Mouse (Mus musculus) bone marrow macrophage, adult 2 months (primary cell): Measurements from ENCODE around the gene Gm9758. TPM values are rescaled to one million over a fixed set of nuclear protein-coding genes. Genes with fewer than 3 reads are reported as not detected.
"Not testable (repeated sequence)": the region's sequence is repeated elsewhere in the genome, so short reads cannot be mapped to it uniquely, and the experiment has no call there.

Experiments
- H3K27ac ChIP-seq: 2 replicates; pipeline ENCODE4 v1.5.1; 2012; ENCODE audit warnings: low read depth, low read length; ENCODE audit not compliant: insufficient read depth
- H3K4me1 ChIP-seq: 2 replicates; pipeline ENCODE4 v1.6.1; 2012; ENCODE audit warnings: low read length; ENCODE audit not compliant: control insufficient read depth, insufficient read depth
- H3K4me3 ChIP-seq: 2 replicates; pipeline ENCODE4 v1.5.1; 2012; ENCODE audit warnings: mild to moderate bottlenecking, low read length, moderate library complexity; ENCODE audit not compliant: insufficient read depth
- polyA plus RNA-seq: library from polyadenylated mRNA; stranded (reverse); fragments of >200 nt; gene quantifications from 2 replicates; pipeline ENCODE4 v1.2.4, GENCODE M21; 2012; ENCODE audit not compliant: missing spikeins, insufficient read depth, insufficient read length

Gm9758 gene
- polyA plus RNA-seq: not detected in 2 replicates

GRCm38 (mm10) chr5:14914799-14915198, at the start of gene Gm9758:
Gm9758 (minus strand) TSS chr5:14914899.
- H3K4me1 ChIP-seq, H3K4me3 ChIP-seq, H3K27ac ChIP-seq: not testable (repeated sequence)

DNA sequence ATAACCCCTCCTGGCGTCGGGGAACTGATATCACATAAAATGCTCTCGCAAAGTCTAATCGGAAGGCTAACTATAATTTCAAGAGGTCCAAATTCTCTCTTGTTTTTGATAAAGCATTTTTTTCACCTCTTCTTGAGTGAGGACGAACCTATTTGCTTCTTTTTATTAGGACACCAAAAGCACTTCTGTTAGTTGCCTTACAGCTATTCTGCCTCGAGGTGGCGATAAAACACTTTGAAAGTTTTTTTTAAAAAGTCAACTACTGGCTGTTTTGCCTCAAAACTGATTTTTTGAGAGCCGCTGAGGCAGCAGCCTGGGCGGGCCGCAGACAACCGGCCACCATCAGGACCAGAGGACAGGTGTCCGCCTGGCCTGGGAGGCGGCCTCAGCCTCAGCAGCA, 49.1 kb upstream of the Gm9758 start:
- not testable (repeated sequence) for H3K4me1 ChIP-seq, H3K27ac ChIP-seq, H3K4me3 ChIP-seq

GRCm38 (mm10) chr5:14961502-14961901, 46.8 kb upstream of the Gm9758 start:
- not testable (repeated sequence) for H3K27ac ChIP-seq, H3K4me1 ChIP-seq, H3K4me3 ChIP-seq

DNA sequence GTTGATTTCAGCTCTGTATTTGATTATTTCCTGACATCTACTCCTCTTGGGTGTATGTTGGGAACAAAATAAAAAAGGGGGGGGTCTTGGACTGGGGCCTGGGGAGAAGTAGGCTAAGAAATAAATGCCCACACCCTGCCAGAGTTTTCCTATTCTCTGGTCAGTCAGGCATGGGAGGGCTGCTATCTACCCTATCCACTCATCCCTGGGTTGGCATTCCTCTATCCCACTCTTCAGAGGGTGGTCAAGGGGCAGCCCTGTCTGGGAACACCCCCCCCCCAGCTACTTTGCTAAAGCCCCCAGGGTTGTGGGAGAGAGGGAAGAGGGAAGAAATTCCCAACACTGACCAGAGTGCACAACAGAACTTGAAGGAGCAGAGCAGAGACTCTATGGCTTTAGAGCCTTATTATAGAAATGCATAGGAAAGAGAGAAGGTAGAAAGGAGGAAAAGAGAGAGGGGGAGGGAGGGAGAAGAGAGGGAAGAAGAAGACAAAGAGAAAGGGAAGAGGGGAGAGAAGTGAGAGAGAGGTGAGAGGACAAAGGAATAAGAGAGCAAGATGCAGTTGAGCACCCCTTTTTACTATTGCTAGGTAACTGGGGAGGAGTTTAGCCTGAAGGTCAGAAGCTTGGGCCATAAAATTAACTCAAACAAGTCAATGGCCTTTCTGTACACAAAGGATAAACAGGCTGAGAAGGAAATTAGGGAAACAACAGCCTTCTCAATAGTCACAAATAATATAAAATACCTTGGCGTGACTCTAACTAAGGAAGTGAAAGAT, 41.4 kb upstream of the Gm9758 start:
- H3K4me1 ChIP-seq, H3K27ac ChIP-seq, H3K4me3 ChIP-seq: not testable (repeated sequence)

GRCm38 (mm10) chr5:14953587-14953986, 38.9 kb upstream of the Gm9758 start:
- not testable (repeated sequence) for H3K4me3 ChIP-seq, H3K27ac ChIP-seq, H3K4me1 ChIP-seq

- not testable (repeated sequence) for H3K4me1 ChIP-seq, H3K27ac ChIP-seq
Observed at GRCm38 (mm10) chr5:14952749-14953148, 38.0 kb upstream of the Gm9758 start.

DNA sequence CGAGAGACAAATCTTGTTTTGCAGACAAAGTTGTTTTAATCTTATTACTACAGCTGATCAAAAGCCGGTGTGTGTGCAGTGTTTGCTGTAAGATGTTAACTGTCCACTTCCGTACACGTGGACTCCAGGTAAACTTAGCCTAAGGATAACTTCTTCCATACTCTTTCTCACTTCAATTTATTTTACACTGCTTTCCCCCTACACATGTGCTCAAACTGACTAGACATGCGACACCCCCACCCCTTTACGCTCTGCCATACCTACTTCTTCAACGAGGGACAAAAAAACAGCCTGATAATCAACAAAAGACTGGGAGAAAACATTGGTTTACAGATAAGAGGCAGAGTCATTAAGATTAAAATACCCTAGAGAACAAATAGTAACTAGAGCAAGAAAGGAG, 37.1 kb upstream of the Gm9758 start:
- not testable (repeated sequence) for H3K27ac ChIP-seq, H3K4me3 ChIP-seq

More at GRCm38 (mm10) chr5:14952749-14953148, 38.0 kb upstream of the Gm9758 start:
- H3K4me3 ChIP-seq: not testable (repeated sequence)

DNA sequence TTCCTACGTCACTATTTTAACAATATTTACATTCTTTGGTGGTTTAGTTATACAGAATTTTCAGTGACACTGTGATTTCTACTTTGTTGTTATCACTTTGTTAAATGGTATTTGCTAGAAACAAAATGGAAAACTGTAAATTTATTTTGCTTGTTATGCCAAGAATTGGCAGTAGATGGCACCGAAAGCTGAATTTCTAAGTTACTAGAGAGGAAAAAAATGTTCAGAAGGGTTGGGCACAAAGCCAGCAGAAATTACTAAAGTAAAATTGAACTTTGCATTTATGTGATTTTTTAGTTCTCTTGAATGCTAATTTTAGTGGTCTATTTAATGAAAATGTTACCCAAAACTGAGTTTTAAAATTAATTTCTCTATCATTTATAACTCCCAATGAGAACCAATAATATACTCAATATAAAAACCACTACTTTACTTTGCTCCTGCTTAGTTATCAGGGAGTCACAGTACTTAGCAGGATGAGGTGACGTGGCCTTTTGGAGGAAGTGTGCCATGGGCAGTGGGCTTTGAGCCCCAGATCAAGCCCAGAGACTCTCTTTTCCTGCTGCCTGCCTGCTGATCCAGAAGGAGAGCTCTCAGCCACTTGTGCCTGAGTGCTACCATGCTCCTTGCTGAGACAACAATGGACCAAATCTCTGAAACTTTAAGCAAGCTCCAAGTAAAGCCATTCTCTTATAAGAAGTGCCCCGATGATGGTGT, 32.9 kb upstream of the Gm9758 start:
- H3K4me3 ChIP-seq, H3K27ac ChIP-seq, H3K4me1 ChIP-seq: not testable (repeated sequence)

More for the DNA sequence above, 37.1 kb upstream of the Gm9758 start:
- not testable (repeated sequence) for H3K4me1 ChIP-seq

- H3K4me1 ChIP-seq, H3K27ac ChIP-seq: not testable (repeated sequence)
Observed at GRCm38 (mm10) chr5:14945524-14945923, 30.8 kb upstream of the Gm9758 start.

GRCm38 (mm10) chr5:14941043-14941442, 26.3 kb upstream of the Gm9758 start:
- not testable (repeated sequence) for H3K27ac ChIP-seq, H3K4me1 ChIP-seq, H3K4me3 ChIP-seq

More at GRCm38 (mm10) chr5:14945524-14945923, 30.8 kb upstream of the Gm9758 start:
- not testable (repeated sequence) for H3K4me3 ChIP-seq

GRCm38 (mm10) chr5:14938329-14938728, 23.6 kb upstream of the Gm9758 start, which contains the start of gene Speer4e:
Speer4e (minus strand) TSS chr5:14938429.
- H3K4me3 ChIP-seq, H3K27ac ChIP-seq, H3K4me1 ChIP-seq: not testable (repeated sequence)

- H3K4me1 ChIP-seq, H3K27ac ChIP-seq, H3K4me3 ChIP-seq: not testable (repeated sequence)
Observed at GRCm38 (mm10) chr5:14933721-14934120, 19.0 kb upstream of the Gm9758 start.

GRCm38 (mm10) chr5:14927047-14927446, 12.3 kb upstream of the Gm9758 start:
- not testable (repeated sequence) for H3K4me3 ChIP-seq, H3K4me1 ChIP-seq, H3K27ac ChIP-seq

DNA sequence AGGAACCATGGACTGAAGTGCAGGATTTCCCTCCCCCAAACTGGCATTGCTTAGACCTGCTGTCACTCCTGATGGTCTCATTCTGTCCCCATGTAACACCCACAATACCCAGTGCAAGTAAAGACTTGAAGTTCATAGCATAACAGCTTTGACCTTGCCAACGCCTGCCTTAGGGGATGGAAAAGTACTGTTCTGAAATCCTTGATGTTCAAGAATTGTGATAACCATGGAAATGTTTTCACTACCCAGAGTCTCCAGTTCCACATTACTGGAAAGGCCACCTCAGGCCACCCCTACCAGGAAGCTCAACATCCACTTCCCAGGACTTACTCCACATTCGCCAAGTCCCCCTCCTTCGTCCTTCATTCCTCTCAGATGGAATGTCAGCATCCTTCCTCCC, 338 bp downstream of the Gm9758 start:
- H3K27ac ChIP-seq, H3K4me1 ChIP-seq, H3K4me3 ChIP-seq: not testable (repeated sequence)

DNA sequence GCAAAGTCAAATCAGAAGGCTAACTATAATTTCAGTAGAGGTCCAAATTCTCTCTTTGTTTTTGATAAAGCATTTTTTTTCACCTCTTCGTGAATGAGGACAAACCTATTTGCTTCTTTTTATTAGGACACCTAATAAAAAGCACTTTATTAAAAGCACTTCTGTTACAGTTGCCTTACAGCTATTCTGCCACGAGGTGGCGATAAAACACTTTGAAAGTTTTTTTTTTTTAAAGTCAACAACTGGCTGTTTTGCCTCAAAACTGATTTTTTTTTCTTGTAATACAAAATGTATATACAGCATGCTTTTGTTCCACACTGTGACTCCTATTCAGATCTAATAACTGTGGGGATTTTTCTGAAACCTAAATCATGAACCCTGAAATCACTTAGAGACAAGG, 11.2 kb downstream of the Gm9758 start:
- H3K27ac ChIP-seq, H3K4me1 ChIP-seq, H3K4me3 ChIP-seq: not testable (repeated sequence)
